Mouse (Mus musculus): ENCODE data around the gene Raver1. TPM values are rescaled to one million over a fixed set of nuclear protein-coding genes. Genes with fewer than 3 reads are reported as not detected.

The Raver1 gene
- total RNA-seq, 4 experiments from 2014 or later, result 26.7 to 35.4 (median 31.6) TPM

DNA sequence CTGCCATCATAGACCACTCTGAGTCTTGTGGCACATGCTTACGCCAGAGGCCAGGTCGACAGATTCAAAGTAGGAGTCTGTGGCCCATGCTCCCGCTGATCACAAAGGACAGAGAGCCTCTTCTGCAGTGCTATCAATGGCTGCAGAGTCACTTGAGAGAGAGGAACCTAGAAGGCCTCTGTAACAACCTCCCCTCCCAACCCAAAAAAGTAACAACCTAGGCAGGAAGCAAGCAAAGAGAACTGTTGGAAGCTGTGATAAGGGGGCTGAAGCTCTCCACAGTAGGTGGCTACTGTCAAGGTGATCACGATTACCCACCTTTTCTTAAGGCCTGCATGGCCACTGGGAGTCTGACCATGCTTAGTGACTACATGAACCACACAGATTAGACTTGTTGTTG, 48.2 kb downstream of the Raver1 start:
- DNase-seq (ENCODE audit: low spot score in 2 of 2), result no peak

DNA sequence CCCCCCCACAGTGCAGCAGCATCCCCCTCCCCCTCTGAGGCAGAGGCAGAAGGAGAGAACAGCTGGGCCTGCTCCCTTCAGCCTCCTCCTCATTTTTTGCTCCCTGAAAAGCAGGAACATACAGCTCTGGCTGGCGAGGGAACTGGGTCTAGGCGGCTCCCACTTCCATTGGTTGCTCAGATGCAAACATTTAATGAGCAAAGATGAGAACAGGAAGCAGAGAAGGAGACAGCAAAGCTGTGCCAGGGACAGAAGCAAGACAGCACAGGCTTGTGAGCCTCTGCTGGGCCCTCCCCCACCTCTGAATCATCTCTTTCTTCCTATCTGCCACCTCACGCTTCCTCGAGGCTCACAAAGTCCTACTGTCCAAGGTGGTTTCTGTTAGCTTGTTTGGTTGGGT, 50.5 kb downstream of the Raver1 start:
- DNase-seq (ENCODE audit: low spot score in 2 of 2), result peak; percentile 80 to 86

DNA sequence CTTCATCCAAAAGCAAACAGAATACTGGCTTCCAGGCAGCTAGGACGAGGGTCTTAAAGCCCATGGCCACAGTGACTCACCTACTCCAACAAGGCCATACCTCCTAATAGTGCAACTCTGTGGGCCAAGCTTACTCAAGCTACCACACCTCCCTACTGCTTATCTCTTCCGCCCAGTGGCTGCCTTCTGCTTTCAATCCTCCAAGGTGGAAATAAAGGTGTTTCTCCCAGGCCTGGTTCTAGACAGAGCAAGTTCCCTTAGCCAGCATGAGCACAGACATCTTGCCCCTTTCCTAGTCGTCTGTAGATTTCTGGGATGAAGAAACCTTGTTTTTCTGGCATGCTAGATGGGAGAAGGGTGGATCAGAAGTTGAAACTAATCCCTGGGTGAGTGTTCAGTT, 52.0 kb downstream of the Raver1 start:
- no peak for DNase-seq (ENCODE audit: low spot score in 2 of 2)

DNA sequence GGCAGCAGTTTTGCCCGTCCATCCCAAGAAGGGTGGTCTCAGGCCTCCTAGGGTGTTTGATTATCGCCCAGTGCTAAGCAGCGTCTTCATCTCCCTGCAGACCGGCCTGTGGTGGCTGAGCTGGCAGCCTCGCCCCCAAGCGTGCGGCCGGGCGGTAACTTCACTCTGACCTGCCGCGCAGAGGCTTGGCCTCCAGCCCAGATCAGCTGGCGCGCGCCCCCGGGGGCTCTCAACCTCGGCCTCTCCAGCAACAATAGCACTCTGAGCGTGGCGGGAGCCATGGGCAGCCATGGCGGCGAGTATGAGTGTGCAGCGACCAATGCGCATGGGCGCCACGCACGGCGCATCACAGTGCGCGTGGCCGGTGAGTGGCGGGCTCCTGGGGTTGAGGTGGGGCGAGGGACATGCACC, 54.3 kb downstream of the Raver1 start:
- DNase-seq (ENCODE audit: low spot score in 2 of 2), result peak in 1 of 2 experiments; percentile 47

DNA sequence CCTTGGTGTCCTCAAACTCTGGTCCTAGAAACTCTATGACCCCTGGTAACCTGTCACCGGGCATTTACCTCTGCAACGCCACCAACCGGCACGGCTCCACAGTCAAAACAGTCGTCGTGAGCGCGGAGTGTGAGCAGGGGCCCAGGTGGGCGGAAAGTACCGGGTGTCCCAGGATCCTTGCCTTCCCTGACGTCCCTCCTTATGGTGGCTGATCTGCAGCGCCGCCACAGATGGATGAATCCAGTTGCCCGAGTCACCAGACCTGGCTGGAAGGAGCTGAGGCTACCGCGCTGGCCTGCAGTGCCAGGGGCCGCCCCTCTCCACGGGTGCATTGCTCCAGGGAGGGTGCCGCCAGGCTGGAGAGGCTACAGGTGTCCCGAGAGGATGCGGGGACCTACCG, 55.1 kb downstream of the Raver1 start:
- DNase-seq (ENCODE audit: low spot score in 2 of 2), result peak in 1 of 2 experiments; percentile 24

DNA sequence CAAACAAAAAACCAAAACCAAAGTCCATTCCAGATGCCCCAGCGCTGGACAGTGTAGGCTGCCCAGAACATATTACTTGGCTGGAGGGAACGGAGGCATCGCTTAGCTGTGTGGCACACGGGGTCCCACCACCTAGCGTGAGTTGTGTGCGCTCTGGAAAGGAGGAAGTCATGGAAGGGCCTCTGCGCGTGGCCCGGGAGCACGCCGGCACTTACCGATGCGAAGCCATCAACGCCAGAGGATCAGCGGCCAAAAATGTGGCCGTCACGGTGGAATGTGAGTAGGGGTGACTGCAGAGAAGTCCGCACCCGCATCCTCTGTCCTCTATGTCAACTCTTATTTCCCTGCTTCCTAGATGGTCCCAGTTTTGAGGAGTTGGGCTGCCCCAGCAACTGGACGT, 55.6 kb downstream of the Raver1 start:
- DNase-seq (ENCODE audit: low spot score in 2 of 2), result no peak

DNA sequence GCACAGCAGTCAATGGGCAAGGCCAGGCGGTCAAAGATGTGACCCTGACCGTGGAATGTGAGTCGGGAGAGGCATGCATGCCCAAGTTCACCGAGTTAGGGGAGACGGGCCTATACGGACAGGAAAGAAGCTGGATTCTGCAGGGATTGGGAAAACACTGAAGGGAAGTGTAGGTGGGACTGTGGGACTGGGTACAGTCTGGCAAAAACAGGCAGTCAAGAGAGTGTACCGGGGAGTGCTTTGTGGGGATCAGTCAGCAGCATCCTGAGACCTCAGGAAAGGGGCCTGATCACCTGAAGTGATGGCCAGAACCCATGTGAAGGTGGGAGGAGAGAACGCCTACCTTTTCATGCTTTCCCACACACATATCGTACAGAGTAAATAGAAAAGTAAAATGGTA, 56.2 kb downstream of the Raver1 start:
- no peak for DNase-seq (ENCODE audit: low spot score in 2 of 2)

DNA sequence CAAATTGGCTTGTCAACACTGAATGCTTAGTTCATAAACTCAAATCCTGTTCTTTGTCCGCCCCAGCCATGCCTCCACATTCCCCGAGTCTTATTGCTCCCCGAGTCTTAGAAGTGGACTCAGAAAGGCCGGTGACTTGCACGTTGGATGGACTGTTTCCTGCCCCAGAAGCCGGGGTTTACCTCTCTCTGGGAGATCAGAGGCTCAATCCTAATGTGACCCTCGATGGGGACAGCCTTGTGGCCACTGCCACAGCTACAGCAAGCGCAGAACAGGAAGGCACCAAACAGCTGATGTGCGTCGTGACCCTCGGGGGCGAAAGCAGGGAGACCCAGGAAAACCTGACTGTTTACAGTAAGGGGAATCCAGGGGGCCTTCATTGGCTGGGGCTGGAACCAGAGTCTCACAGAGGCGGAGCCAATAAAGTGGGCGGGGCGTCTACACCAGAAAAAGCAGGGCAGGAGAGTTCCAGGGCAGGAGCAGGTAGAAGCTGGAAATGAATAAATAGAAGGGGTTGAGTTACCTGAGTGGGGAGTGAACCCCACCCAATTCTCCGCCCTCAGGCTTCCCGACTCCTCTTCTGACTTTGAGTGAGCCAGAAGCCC, 57.2 kb downstream of the Raver1 start:
- no peak for DNase-seq (ENCODE audit: low spot score in 2 of 2)

DNA sequence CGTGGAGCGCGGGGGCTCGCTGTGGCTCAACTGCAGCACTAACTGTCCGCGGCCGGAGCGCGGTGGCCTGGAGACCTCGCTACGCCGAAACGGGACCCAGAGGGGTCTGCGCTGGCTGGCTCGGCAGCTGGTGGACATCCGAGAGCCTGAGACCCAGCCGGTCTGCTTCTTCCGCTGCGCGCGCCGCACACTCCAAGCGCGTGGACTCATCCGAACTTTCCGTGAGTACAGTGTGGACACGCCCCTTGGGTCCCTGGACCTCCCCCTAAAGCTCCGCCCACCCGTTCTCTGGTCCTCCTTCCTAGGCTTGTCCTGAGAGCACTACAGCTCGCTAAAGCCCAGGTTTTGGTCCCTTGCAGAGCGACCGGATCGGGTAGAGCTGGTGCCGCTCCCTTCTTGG, 58.7 kb downstream of the Raver1 start:
- peak in 1 of 2 experiments; percentile 70 for DNase-seq (ENCODE audit: low spot score in 2 of 2)

DNA sequence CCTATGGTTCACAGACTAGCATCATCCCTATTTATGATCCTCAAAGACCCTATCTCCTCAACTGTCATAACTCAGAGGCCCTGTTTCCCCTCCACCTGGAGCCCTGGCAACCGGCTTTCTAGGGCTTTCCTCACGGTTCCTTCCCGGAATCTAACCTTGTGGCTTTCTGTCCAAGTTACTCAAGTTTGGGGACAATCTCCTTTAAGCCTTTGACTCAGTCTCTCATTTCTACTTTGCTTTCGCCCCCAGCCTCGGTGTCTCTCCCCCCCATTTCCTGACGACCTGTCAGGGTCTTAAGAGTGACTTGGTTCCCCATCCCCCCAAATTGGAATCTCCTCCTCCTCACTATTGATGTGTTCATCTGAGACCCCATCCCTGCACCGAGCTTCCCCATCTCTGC, 59.3 kb downstream of the Raver1 start:
- no peak for DNase-seq (ENCODE audit: low spot score in 2 of 2)

DNA sequence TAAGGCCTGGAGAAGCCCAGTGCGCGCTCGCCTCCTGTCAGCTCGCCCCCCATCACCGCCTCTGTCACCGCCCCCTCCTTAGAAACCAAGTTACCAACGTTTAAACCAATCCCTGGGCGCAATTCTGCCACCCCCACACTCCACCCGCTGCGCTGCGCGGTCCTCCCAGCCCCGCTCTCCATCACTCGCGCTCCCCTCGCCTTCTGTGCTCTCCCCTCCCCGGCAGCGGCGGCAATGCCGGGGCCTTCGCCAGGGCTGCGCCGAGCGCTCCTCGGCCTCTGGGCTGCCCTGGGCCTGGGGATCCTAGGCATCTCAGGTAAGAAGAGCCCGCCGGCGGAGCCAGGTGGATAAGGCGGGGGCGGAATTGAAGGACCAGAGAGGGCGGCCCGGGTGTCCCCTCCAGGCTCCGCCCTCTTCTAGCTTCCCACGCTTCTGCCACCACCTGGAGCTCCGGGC, 59.9 kb downstream of the Raver1 start, which contains the start of gene Icam5:
Gene Icam5 (plus strand): TSS at position 178 of the 456 bp plus-strand sequence.
- DNase-seq (ENCODE audit: low spot score in 2 of 2), result peak; percentile 83 to 87

DNA sequence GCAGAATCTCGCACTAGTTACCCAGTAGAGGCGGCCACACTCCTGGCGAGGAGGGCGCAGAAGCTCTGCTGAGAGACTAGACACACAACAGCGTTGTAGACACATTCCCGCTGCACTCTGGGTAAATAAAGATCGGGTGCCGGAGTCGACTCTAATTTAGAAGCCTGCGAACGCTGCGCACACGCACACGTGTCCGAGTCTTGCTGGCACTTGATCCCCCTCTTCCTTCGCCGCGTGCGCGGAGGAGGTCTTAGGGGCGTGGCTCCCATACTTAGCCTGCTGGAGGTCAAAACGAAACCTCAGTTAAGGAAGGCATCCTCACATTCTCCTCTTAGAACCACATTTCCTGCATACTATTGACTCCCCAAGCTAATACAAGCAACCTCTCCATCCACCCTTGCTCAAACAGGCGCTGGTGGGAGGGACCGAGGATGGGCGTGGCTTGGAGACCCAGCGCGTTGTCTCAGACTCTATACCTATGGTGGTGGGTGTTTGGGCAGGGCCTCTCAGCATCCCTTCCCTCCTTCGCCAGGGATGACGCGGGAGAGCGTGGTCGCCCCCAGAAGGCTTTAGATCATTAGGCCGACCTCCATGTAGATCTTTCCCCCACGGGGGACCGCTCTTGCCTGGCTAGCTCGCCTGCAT, 60.4 kb downstream of the Raver1 start:
- DNase-seq (ENCODE audit: low spot score in 2 of 2), result peak; percentile 80 to 84

DNA sequence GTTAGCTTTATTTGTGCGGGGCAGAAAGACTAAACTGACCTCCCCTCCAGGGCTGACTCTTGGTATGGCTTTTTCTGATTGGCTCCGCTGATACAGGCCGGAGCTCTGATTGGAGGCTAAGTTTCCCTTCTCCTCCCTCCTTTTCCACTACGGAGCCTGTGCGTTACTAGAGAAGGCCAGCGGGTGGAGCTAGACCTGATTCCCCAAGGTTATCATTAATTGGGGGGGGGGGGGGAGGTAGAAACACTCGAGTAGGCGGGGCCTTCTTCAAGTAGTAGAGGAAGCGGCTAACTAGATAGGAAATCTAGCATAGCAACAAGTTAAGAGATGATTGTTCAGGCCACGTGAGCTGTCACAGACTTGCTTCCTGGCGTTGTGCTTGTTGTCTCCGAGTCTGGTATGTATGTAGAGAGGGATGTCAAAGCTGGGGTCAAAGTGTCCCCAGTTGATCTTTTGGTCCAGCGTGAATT, 61.0 kb downstream of the Raver1 start:
- peak; percentile 83 to 84 for DNase-seq (ENCODE audit: low spot score in 2 of 2)

DNA sequence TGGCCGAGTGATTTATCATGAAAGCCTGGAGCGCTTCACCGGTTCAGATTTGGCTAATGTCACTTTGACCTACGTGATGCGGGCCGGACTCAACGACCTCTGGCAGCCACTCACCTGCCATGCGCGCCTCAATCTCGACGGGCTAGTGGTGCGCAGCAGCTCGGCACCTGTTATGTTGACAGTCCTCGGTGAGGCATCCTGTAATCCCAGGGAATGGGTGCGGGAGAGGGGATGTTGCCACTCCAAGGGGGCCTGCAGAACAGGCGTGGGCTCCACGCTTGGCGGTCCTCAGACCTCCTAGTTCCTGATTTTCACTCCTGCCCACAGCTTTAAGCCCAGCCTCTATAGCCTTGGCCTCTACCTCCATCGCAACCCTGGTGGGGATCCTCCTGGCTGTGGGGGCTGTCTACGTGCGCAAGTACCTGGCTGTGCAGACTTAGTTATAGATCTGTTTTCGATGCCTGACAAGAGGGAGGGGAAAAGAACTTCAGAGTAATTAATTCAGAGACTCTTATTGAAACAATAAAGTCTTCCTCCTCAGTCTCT, 61.7 kb downstream of the Raver1 start:
- peak in 1 of 2 experiments; percentile 20 for DNase-seq (ENCODE audit: low spot score in 2 of 2)

DNA sequence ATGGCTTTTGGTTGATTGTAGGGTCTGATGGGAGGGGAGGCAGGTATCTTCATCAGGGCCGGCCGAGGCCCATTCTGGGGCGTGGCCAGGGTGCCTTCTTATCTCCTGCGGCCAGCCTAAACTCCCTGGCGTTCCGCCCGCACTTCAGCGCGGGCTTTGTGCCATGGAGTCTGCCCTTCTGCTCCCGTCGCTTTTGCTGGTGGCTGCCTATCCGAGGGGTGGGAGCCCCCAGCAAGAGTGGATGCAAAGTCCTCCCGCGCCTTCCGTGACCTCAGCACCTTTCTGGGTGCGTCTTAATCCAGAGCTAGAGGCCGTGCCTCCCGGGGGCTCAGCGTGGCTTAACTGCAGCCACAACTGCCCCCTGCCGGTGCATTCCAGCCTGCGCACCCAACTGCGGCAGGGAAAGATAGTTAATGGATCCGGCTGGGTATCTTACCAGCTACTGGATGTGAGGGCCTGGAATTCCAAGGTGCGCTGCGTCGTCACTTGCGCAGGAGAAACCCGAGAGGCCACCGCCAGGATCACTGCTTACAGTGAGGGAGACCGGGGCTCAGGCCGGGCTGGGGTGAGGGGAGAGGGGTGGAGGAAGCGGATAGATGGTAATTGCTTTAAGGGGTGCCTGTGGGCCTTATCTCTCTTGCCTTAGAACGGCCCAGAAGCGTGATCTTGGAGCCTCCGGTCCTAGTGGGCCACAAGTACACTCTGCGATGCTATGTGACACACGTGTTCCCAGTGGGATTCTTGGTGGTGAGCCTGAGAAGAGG, 62.3 kb downstream of the Raver1 start, which contains the start of gene Icam4:
Gene Icam4 (plus strand): TSS at position 83 of the 764 bp plus-strand sequence.
- DNase-seq (ENCODE audit: low spot score in 2 of 2), result peak in 1 of 2 experiments; percentile 73

DNA sequence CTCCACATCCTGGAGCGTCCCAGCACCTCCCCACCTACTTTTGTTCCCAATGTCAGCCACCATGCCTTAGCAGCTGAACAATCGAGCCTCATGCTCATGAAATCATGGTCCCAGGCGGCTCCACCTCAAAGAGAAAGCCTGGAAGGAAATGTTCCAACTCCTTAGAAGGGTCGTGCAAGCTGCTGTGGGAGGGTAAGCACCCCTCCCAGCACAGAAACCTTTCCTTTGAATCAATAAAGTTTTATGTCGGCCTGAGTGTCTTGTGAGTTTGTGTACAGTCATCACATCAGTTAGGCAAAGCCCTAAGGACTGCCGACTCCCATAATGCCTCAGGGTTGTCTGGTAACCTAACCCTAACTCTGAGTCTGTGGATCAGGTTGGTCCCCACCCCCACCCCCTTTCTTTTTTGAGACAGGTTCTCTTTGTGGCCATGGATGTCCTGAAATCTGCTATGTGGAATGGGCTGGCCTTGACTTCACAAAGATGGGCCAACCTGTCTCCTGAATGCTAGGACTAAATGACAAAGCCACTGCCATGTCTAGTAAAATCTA, 63.2 kb downstream of the Raver1 start:
- no peak for DNase-seq (ENCODE audit: low spot score in 2 of 2)

DNA sequence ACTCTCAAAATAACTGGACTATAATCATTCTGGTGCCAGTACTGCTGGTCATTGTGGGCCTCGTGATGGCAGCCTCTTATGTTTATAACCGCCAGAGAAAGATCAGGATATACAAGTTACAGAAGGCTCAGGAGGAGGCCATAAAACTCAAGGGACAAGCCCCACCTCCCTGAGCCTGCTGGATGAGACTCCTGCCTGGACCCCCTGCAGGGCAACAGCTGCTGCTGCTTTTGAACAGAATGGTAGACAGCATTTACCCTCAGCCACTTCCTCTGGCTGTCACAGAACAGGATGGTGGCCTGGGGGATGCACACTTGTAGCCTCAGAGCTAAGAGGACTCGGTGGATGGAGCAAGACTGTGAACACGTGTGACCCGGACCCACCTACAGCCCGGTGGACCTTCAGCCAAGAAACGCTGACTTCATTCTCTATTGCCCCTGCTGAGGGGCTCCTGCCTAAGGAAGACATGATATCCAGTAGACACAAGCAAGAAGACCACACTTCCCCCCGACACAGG, 64.0 kb downstream of the Raver1 start:
- no peak for DNase-seq (ENCODE audit: low spot score in 2 of 2)

DNA sequence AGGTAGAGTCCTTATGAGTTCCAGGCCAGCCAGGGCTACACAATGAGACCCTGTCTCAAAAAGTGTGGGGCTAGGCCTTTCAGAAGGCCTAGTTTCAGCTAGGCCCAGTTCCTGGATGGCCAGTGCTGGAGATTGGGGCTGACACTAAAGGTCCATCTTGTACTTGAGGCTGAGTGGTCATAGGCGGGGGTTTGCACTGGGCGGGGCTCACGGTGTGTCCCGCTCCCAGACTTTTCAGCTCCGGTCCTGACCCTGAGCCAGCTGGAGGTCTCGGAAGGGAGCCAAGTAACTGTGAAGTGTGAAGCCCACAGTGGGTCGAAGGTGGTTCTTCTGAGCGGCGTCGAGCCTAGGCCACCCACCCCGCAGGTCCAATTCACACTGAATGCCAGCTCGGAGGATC, 65.0 kb downstream of the Raver1 start:
- DNase-seq (ENCODE audit: low spot score in 2 of 2), result no peak

DNA sequence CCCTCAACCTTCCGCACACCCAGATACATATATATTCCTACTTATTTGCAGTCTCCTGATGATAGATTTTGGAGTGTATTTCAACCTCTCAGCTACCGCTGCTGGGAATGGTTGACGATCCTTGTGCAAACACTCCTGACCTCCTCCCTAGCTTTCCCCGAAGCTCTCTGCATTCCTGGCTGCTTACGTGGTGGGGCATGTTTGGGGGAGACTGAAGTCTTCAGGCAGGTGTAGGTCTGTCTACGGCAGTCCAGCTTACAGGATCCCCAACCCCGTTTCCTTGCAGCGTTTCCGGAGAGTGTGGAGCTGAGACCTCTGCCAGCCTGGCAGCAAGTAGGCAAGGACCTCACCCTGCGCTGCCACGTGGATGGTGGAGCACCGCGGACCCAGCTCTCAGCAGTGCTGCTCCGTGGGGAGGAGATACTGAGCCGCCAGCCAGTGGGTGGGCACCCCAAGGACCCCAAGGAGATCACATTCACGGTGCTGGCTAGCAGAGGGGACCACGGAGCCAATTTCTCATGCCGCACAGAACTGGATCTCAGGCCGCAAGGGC, 66.5 kb downstream of the Raver1 start:
- no peak for DNase-seq (ENCODE audit: low spot score in 2 of 2)

Data from layer of hippocampus, adult 8-10 months (tissue).